11 mouse cellular contexts compared by ENCODE assay signal in genomic region chr6:36777567-36778337, GRCm38 (mm10). TPM values are rescaled to one million over a fixed set of nuclear protein-coding genes. Genes with fewer than 3 reads are reported as not detected.
DNase-seq lines count a peak whose midpoint lies in the region; ATAC-seq lines count a peak whose summit lies in the region.
"Had no signal": no experiment of that assay in that cellular context is flagged by ENCODE, and none has a peak within 500 bp of the region (broad histone marks: within the 10 kb centered on the region; RNA-seq: fewer than 3 reads in every experiment).

No protein-coding gene starts in this region.

- no peak for DNase-seq in heart, adult 8-10 months (ENCODE audit: low spot score)
- DNase-seq in right cerebral cortex, postnatal 4 days: peak; percentile 25
- DNase-seq in right cerebral cortex, postnatal 36 days (ENCODE audit: low spot score in 2 of 2): no peak
- no peak for DNase-seq in cerebellum, adult 8-10 months
- DNase-seq: embryo, embryonic 11 days had no signal

- ATAC-seq in heart, embryonic 13.5 days (ENCODE audit: extremely low read depth, insufficient number of reproducible peaks, low FRiP score, low TSS enrichment): no peak
- peak; percentile 60; the same call in 1 of the 2 replicates for ATAC-seq in kidney, embryonic 14.5 days (ENCODE audit: low FRiP score, low TSS enrichment)
- no peak for ATAC-seq in stomach, embryonic 16.5 days (ENCODE audit: insufficient read depth, low FRiP score)
- no peak for ATAC-seq in intestine, embryonic 15.5 days
- ATAC-seq: CD4-positive, CD25-positive, alpha-beta regulatory T cell, adult 4 months had no signal

- no peaks in the 10 kb centered on the region for H3K9me3 ChIP-seq in heart, embryonic 13.5 days
- H3K9me3 ChIP-seq in kidney, embryonic 14.5 days (ENCODE audit: control insufficient read depth, low read length): no peaks in the 10 kb centered on the region
- H3K9me3 ChIP-seq in stomach, embryonic 16.5 days (replicated peaks; ENCODE audit: control insufficient read depth, low read length): no peaks in the 10 kb centered on the region
- H3K9me3 ChIP-seq in intestine, embryonic 15.5 days: no peaks in the 10 kb centered on the region

- no peak overlapping the region for H3K4me2 ChIP-seq in heart, embryonic 13.5 days
- no peak overlapping the region for H3K4me2 ChIP-seq in kidney, embryonic 14.5 days (replicated peaks; ENCODE audit: low read depth, low read length)
- no peak overlapping the region for H3K4me2 ChIP-seq in stomach, embryonic 16.5 days (ENCODE audit: low read depth, low read length)
- H3K4me2 ChIP-seq in intestine, embryonic 15.5 days (replicated peaks): no peak overlapping the region

- WGBS in heart, embryonic 13.5 days: 58% methylated on average over 7 of the region's 7 CpGs
- 47% methylated on average over 7 of the region's 7 CpGs for WGBS in kidney, embryonic 14.5 days
- WGBS in stomach, embryonic 16.5 days: 59% methylated on average over 7 of the region's 7 CpGs
- 59% methylated on average over 7 of the region's 7 CpGs for WGBS in intestine, embryonic 15.5 days

- peak overlapping the region; percentile 55 for H3K27ac ChIP-seq in heart, embryonic 13.5 days (replicated peaks)
- H3K27ac ChIP-seq in kidney, embryonic 14.5 days (ENCODE audit: low read depth, low read length): peak overlapping the region; percentile 27; the same call in 1 of the 2 replicates
- H3K27ac ChIP-seq in stomach, embryonic 16.5 days (ENCODE audit: low read length): peak overlapping the region; percentile 27
- H3K27ac ChIP-seq in intestine, embryonic 15.5 days: no peak overlapping the region

- peaks cover 57% of the 10 kb centered on the region for H3K4me1 ChIP-seq in heart, embryonic 13.5 days
- H3K4me1 ChIP-seq in kidney, embryonic 14.5 days (ENCODE audit: control insufficient read depth, insufficient read depth, low read length): peaks cover 16% of the 10 kb centered on the region; the same call in 1 of the 2 replicates
- peaks cover 12% of the 10 kb centered on the region; the same call in 1 of the 2 replicates for H3K4me1 ChIP-seq in stomach, embryonic 16.5 days (ENCODE audit: control insufficient read depth, insufficient read depth, low read length)
- H3K4me1 ChIP-seq in intestine, embryonic 15.5 days (replicated peaks): 0 out of 2 replicates have a peak, but pooled peaks cover 2% of the 10 kb centered on the region
- H3K4me1 ChIP-seq: megakaryocyte, embryonic 14.5 days had no signal

- H3K27me3 ChIP-seq in heart, embryonic 13.5 days (replicated peaks): no peaks in the 10 kb centered on the region
- H3K27me3 ChIP-seq in kidney, embryonic 14.5 days (ENCODE audit: control insufficient read depth, insufficient read depth, low read length): no peaks in the 10 kb centered on the region
- no peaks in the 10 kb centered on the region for H3K27me3 ChIP-seq in stomach, embryonic 16.5 days (ENCODE audit: control insufficient read depth, insufficient read depth, low read length)
- H3K27me3 ChIP-seq in intestine, embryonic 15.5 days (replicated peaks): no peaks in the 10 kb centered on the region
- H3K27me3 ChIP-seq: megakaryocyte, embryonic 14.5 days had no signal

- H3K36me3 ChIP-seq in heart, embryonic 13.5 days: 0 out of 2 replicates have a peak, but pooled peaks cover under 1% of the 10 kb centered on the region
- no peaks in the 10 kb centered on the region for H3K36me3 ChIP-seq in kidney, embryonic 14.5 days (ENCODE audit: control insufficient read depth, insufficient read depth, low read length)
- no peaks in the 10 kb centered on the region for H3K36me3 ChIP-seq in stomach, embryonic 16.5 days (ENCODE audit: control insufficient read depth, insufficient read depth, low read length)
- no peaks in the 10 kb centered on the region for H3K36me3 ChIP-seq in intestine, embryonic 15.5 days

- no peak overlapping the region for H3K4me3 ChIP-seq in heart, embryonic 13.5 days
- no peak overlapping the region for H3K4me3 ChIP-seq in kidney, embryonic 14.5 days (ENCODE audit: low read length)
- H3K4me3 ChIP-seq in stomach, embryonic 16.5 days (replicated peaks; ENCODE audit: low read length): no peak overlapping the region
- no peak overlapping the region for H3K4me3 ChIP-seq in intestine, embryonic 15.5 days (replicated peaks)
- H3K4me3 ChIP-seq: megakaryocyte, embryonic 14.5 days had no signal

- no peak overlapping the region for H3K9ac ChIP-seq in heart, embryonic 13.5 days
- H3K9ac ChIP-seq in kidney, embryonic 14.5 days (ENCODE audit: low read depth, low read length): no peak overlapping the region
- H3K9ac ChIP-seq in stomach, embryonic 16.5 days (ENCODE audit: low read length): no peak overlapping the region
- no peak overlapping the region for H3K9ac ChIP-seq in intestine, embryonic 15.5 days

RNA-seq across cellular contexts. Expression of gene Ptn, which starts 32.3 kb away (rescaled TPM):
- 328 and 358 TPM in 2 replicates for polyA plus RNA-seq in heart, embryonic 13.5 days (2015; fragmentation: Nextera tagmentation; extraction: Ambion mirVana)
- 1 to 10 TPM; 1.2 to 2.0 (median 1.7) TPM for total RNA-seq in heart, adult 8-10 months (2022)
- polyA plus RNA-seq in kidney, embryonic 14.5 days (2014; fragmentation: Nextera tagmentation; extraction: Ambion mirVana): 293 and 358 TPM in 2 replicates
- polyA plus RNA-seq in stomach, embryonic 16.5 days (2015; fragmentation: Nextera tagmentation; extraction: Ambion mirVana): 314 and 411 TPM in 2 replicates
- 283 and 350 TPM in 2 replicates for polyA plus RNA-seq in intestine, embryonic 15.5 days (2015; fragmentation: Nextera tagmentation; extraction: Ambion mirVana)
- polyA plus RNA-seq: CD4-positive, CD25-positive, alpha-beta regulatory T cell, adult 4 months had no signal
